Mouse (Mus musculus): ENCODE measurements around the gene Vmn2r36.
"Not testable (repeated sequence)": the region's sequence is repeated elsewhere in the genome, so short reads cannot be mapped to it uniquely, and the experiment has no call there.

Gene Vmn2r36

DNA sequence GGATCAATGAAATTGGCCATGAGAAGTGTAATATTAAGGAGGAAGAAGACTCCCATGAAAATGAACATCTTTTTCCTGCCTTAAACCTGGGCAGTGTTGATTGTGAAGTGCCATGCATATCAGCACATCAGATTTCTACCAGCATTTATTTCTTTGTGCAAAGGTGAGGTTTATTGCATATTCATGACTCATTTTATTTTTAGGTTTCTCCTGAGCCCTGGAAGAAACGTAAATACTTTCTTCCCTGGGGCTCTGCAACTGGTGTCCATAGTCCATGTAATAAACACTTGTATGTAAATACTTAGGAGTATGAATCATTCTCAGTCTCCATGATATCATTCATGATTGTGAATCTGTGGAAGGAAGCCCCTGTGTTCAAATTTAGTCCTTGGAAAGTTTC, at the start of gene Vmn2r36:
Gene Vmn2r36, minus strand, starts transcription at position 101 of the 400 bp plus-strand sequence.
- DNase-seq (ENCODE audit: low spot score in 2 of 2) = not testable (repeated sequence)

Measured in heart, adult 9 months (tissue).